Mouse (Mus musculus): ENCODE measurements around the gene 1700057G04Rik. TPM values are rescaled to one million over a fixed set of nuclear protein-coding genes. Genes with fewer than 3 reads are reported as not detected.

Gene 1700057G04Rik
- polyA plus RNA-seq, 1 experiment from 2014 or later = not detected

DNA sequence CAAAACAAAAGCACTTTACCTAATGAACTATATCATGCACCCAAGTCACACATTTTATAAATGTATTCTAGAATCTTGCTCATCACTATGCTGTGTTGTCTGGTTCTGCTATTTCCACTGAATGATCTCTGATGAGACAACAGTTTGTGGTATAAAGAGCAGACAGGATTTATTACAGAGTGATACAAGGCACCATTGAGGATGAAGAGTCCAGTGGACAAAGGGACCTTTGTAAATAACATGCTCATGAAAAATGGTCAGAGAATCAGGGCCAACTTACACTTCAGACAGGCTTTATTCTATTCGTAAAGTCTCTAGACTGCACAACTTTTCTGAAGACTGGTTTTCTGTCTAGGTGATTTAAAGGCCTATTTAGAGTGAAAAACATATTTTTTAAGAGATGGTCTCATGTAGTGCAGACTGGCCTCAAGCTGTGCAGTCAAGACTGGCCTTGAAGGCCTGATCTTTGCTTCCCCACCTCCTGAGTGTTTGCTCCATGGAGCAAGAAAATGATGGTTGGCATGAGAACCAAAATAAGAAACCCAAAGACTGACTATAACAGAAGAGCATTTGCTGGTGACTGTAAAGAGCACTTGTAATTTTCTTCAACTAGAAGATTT, 51.6 kb downstream of the 1700057G04Rik start:
- WGBS = 77% methylated on average over 1 of the region's 1 CpGs

DNA sequence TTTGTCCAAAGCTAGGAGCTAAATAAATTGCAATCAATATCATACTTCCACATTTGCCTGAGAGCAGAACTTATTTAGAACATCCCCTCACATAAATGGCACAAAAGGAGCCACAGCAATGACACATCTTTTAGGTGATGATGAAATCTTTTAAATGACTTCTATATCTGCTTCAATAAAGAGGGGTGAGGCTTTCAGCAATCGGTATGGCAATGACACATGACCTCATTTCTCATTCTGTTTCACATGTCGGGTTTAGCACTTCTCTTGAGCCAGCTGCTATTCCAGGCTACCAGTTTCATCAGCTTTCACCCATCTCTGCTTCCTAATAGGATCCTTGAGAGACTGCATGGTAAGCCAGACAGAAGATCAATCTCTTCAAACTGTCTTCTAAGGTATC, 54.3 kb downstream of the 1700057G04Rik start:
- H3K4me1 ChIP-seq (replicated peaks; ENCODE audit: control insufficient read depth, insufficient read depth, low read length) = no peaks in the 10 kb centered on the region
- DNase-seq (ENCODE audit: low spot score) (no peak), ATAC-seq (replicated peaks; ENCODE audit: low FRiP score) (no peak)
- H3K27ac ChIP-seq (ENCODE audit: low read depth, low read length) = no peak overlapping the region
- WGBS = 90% methylated on average over 2 of the region's 2 CpGs
- H3K9me3 ChIP-seq (ENCODE audit: control insufficient read depth, low read length) = no peaks in the 10 kb centered on the region
- H3K4me2 ChIP-seq (ENCODE audit: low read depth, low read length, severe bottlenecking) = no peak overlapping the region
- no peaks in the 10 kb centered on the region for H3K27me3 ChIP-seq (ENCODE audit: control insufficient read depth, insufficient read depth, low read length)
- no peak overlapping the region for H3K9ac ChIP-seq (ENCODE audit: low read length)
- H3K4me3 ChIP-seq (ENCODE audit: low read depth, low read length) = no peak overlapping the region
- no peaks in the 10 kb centered on the region for H3K36me3 ChIP-seq (ENCODE audit: control insufficient read depth, insufficient read depth, low read length)

More for the DNA sequence above, 51.6 kb downstream of the 1700057G04Rik start:
- Histone ChIP-seq H3K4me3 (ENCODE audit: low read depth, low read length) (no peak overlapping the region), H3K9me3 (ENCODE audit: control insufficient read depth, low read length) (no peaks in the 10 kb centered on the region), H3K36me3 (ENCODE audit: control insufficient read depth, insufficient read depth, low read length) (no peaks in the 10 kb centered on the region), H3K9ac (ENCODE audit: low read length) (no peak overlapping the region), H3K4me1 (replicated peaks; ENCODE audit: control insufficient read depth, insufficient read depth, low read length) (no peaks in the 10 kb centered on the region), H3K27me3 (ENCODE audit: control insufficient read depth, insufficient read depth, low read length) (no peaks in the 10 kb centered on the region), H3K4me2 (ENCODE audit: low read depth, low read length, severe bottlenecking) (no peak overlapping the region), H3K27ac (ENCODE audit: low read depth, low read length) (no peak overlapping the region)
- DNase-seq (ENCODE audit: low spot score) = no peak
- ATAC-seq (replicated peaks; ENCODE audit: low FRiP score) = no peak

DNA sequence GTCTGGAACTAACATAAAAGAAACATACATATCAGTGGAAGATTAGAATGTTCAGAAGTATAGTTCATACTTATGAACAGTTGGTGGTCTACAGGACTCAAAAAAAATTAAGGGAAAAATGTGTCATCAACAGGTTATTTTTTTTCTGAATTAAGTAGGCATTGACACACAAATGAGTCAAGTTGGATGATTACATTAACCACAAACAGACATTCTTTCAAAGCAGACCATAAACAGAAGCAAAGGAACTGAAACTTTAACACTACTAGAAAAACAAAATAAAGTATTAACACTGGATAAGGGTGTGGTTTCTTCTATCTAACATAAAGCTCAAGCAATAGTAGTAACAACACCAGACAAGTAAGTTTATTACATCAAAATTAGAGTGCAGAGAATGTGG, 59.7 kb downstream of the 1700057G04Rik start:
- ATAC-seq (replicated peaks; ENCODE audit: low FRiP score) (no peak), DNase-seq (ENCODE audit: low spot score) (no peak)
- Histone ChIP-seq H3K4me2 (ENCODE audit: low read depth, low read length, severe bottlenecking) (no peak overlapping the region), H3K27me3 (ENCODE audit: control insufficient read depth, insufficient read depth, low read length) (no peaks in the 10 kb centered on the region), H3K4me3 (ENCODE audit: low read depth, low read length) (no peak overlapping the region), H3K36me3 (ENCODE audit: control insufficient read depth, insufficient read depth, low read length) (no peaks in the 10 kb centered on the region), H3K27ac (ENCODE audit: low read depth, low read length) (no peak overlapping the region), H3K9ac (ENCODE audit: low read length) (no peak overlapping the region), H3K9me3 (ENCODE audit: control insufficient read depth, low read length) (no peaks in the 10 kb centered on the region), H3K4me1 (replicated peaks; ENCODE audit: control insufficient read depth, insufficient read depth, low read length) (no peaks in the 10 kb centered on the region)

DNA sequence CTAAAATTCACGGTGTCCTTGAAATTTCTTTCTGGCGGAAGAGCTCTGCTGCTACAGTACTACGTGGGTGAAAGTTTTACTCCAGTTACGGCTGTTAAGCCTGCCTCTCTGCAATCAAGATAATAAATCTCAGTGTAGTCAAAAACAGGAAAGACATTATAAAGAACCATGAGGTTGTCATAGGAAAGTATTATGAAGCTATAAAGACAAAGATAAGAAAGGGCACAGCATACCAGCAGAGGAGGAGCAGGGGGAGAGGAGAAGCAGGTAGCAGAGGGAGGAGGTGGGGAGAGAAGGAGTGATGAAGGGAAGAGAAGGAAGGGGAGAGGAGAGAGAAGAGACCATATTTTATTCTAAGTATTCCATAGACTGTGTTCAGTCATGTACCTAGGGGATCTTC, 64.7 kb downstream of the 1700057G04Rik start:
- H3K4me1 ChIP-seq (replicated peaks; ENCODE audit: control insufficient read depth, insufficient read depth, low read length) = no peaks in the 10 kb centered on the region
- H3K27ac ChIP-seq (ENCODE audit: low read depth, low read length) = no peak overlapping the region
- no peaks in the 10 kb centered on the region for H3K9me3 ChIP-seq (ENCODE audit: control insufficient read depth, low read length)
- H3K4me3 ChIP-seq (ENCODE audit: low read depth, low read length) = no peak overlapping the region
- no peaks in the 10 kb centered on the region for H3K36me3 ChIP-seq (ENCODE audit: control insufficient read depth, insufficient read depth, low read length)
- ATAC-seq (replicated peaks; ENCODE audit: low FRiP score) = no peak
- 78% methylated on average over 4 of the region's 4 CpGs for WGBS
- no peak overlapping the region for H3K4me2 ChIP-seq (ENCODE audit: low read depth, low read length, severe bottlenecking)
- H3K9ac ChIP-seq (ENCODE audit: low read length) = no peak overlapping the region
- no peak for DNase-seq (ENCODE audit: low spot score)
- no peaks in the 10 kb centered on the region for H3K27me3 ChIP-seq (ENCODE audit: control insufficient read depth, insufficient read depth, low read length)

DNA sequence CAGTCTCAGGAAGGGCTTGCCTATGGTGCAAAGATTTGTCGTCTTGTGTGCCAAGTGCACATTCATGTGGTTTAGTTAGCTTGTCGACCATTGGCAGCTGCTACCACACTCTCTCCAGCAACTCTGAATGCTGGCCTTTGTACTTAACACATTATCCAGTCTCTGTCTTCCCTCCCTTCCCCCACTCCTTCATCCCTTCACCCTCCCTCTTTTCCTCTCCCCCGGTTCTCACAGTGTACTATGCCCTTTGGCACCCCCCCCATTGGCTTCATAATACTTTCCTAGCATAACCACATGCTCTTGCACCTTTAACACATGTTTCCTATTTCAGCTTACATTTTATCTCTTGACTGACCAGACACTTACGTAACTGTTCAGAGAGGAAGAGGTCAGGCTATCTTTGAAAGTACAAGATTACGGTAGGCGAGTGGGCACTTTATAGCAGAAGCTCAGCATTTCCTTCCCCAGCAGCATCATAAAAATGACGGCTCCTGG, 65.6 kb downstream of the 1700057G04Rik start:
- Histone ChIP-seq H3K27ac (ENCODE audit: low read depth, low read length) (no peak overlapping the region), H3K9me3 (ENCODE audit: control insufficient read depth, low read length) (no peaks in the 10 kb centered on the region), H3K4me1 (replicated peaks; ENCODE audit: control insufficient read depth, insufficient read depth, low read length) (no peaks in the 10 kb centered on the region), H3K4me3 (ENCODE audit: low read depth, low read length) (no peak overlapping the region), H3K27me3 (ENCODE audit: control insufficient read depth, insufficient read depth, low read length) (no peaks in the 10 kb centered on the region), H3K4me2 (ENCODE audit: low read depth, low read length, severe bottlenecking) (no peak overlapping the region), H3K36me3 (ENCODE audit: control insufficient read depth, insufficient read depth, low read length) (no peaks in the 10 kb centered on the region), H3K9ac (ENCODE audit: low read length) (no peak overlapping the region)
- DNase-seq (ENCODE audit: low spot score) (no peak), ATAC-seq (replicated peaks; ENCODE audit: low FRiP score) (no peak)
- WGBS = 74% methylated on average over 7 of the region's 7 CpGs

DNA sequence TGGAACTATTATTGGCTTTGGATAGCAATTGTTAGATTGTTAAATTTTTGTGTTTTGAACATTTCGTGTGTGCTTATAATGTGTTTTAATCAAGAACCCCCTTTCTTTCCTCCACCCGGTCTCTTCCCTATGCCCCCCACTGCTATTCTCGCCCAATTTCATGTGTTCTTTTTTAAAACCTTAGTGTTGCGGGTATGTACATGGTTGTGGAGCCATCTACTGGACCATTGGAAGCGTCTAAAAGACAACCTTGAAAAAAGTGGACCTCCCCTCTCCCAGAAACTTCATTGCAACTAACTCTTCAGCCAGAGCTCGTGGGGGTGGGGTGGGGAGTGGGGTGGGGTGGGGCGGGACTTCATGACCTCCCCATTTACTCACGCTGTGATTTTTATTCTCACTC, 66.2 kb downstream of the 1700057G04Rik start:
- Histone ChIP-seq H3K36me3 (ENCODE audit: control insufficient read depth, insufficient read depth, low read length) (no peaks in the 10 kb centered on the region), H3K4me2 (ENCODE audit: low read depth, low read length, severe bottlenecking) (no peak overlapping the region), H3K9me3 (ENCODE audit: control insufficient read depth, low read length) (no peaks in the 10 kb centered on the region), H3K4me3 (ENCODE audit: low read depth, low read length) (no peak overlapping the region), H3K27me3 (ENCODE audit: control insufficient read depth, insufficient read depth, low read length) (no peaks in the 10 kb centered on the region), H3K4me1 (replicated peaks; ENCODE audit: control insufficient read depth, insufficient read depth, low read length) (no peaks in the 10 kb centered on the region), H3K27ac (ENCODE audit: low read depth, low read length) (no peak overlapping the region), H3K9ac (ENCODE audit: low read length) (no peak overlapping the region)
- ATAC-seq (replicated peaks; ENCODE audit: low FRiP score) (no peak), DNase-seq (ENCODE audit: low spot score) (no peak)
- 69% methylated on average over 8 of the region's 8 CpGs for WGBS

DNA sequence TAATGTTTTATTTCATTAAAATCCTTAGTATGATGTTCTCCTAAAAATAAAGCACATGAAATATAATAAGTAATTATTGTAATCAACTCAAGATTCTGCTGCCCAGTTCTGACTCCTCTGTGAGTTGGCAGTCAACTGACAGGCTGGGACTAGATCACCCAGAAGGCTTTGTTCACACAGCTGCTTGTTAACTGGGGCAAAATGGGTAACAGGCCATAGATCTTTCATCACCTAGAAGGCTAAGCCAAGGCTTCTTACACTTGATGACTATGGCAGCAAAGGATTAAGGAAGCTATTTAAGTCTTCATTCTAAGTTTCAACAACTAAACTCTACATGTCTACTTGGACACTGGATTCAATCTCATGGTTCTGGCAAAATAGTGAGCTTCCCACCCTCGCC, 68.8 kb downstream of the 1700057G04Rik start:
- Histone ChIP-seq H3K9ac (ENCODE audit: low read length) (no peak overlapping the region), H3K27me3 (ENCODE audit: control insufficient read depth, insufficient read depth, low read length) (no peaks in the 10 kb centered on the region), H3K9me3 (ENCODE audit: control insufficient read depth, low read length) (no peaks in the 10 kb centered on the region), H3K4me3 (ENCODE audit: low read depth, low read length) (no peak overlapping the region), H3K4me2 (ENCODE audit: low read depth, low read length, severe bottlenecking) (no peak overlapping the region), H3K4me1 (replicated peaks; ENCODE audit: control insufficient read depth, insufficient read depth, low read length) (no peaks in the 10 kb centered on the region), H3K36me3 (ENCODE audit: control insufficient read depth, insufficient read depth, low read length) (no peaks in the 10 kb centered on the region), H3K27ac (ENCODE audit: low read depth, low read length) (no peak overlapping the region)
- WGBS = 73% methylated on average over 1 of the region's 1 CpGs
- ATAC-seq (replicated peaks; ENCODE audit: low FRiP score) (no peak), DNase-seq (ENCODE audit: low spot score) (no peak)

DNA sequence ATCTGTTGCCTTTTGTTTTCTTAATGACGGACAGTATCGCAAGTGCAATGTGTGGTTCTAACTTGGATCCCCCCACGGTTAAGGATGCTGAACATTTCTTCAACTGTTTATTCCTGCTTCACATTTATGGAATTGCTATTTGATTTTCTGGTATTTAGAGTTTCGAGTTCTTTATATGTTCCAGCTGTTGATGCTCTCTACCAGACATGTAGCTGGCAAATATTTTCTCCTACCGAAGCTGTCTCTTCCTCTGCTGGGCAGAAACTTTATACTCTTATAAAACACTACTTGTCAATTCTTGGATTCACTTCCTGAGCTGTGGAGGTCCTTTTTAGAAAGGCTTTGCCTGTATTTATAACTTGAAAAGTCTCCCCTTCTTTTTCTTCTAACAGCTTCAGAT, 70.1 kb downstream of the 1700057G04Rik start:
- Histone ChIP-seq H3K9ac (ENCODE audit: low read length) (no peak overlapping the region), H3K4me2 (ENCODE audit: low read depth, low read length, severe bottlenecking) (no peak overlapping the region), H3K36me3 (ENCODE audit: control insufficient read depth, insufficient read depth, low read length) (no peaks in the 10 kb centered on the region), H3K27ac (ENCODE audit: low read depth, low read length) (no peak overlapping the region), H3K4me3 (ENCODE audit: low read depth, low read length) (no peak overlapping the region), H3K9me3 (ENCODE audit: control insufficient read depth, low read length) (no peaks in the 10 kb centered on the region), H3K27me3 (ENCODE audit: control insufficient read depth, insufficient read depth, low read length) (no peaks in the 10 kb centered on the region), H3K4me1 (replicated peaks; ENCODE audit: control insufficient read depth, insufficient read depth, low read length) (no peaks in the 10 kb centered on the region)
- 86% methylated on average over 5 of the region's 5 CpGs for WGBS
- ATAC-seq (replicated peaks; ENCODE audit: low FRiP score) (no peak), DNase-seq (ENCODE audit: low spot score) (no peak)

DNA sequence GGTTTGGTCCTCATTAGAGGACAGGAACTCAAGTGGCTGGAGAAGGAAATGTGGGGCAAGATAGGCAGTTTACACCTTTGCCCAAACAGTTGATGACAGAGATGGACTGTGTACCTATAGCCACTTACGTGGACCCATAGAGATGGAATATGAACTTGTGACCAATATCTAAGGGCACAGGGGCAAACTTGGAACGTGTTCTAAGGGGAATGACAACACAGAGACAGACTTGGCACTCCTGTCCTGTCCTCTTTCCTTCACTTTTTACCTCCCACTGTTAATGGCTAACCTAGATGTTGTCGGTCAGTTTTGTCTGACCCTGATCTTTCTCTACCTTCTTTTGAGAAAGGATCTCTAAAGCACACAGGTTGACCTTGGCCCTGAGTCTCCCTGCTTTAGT, 74.2 kb downstream of the 1700057G04Rik start:
- WGBS = 78% methylated on average over 3 of the region's 3 CpGs
- no peaks in the 10 kb centered on the region for H3K9me3 ChIP-seq (ENCODE audit: control insufficient read depth, low read length)
- no peak overlapping the region for H3K9ac ChIP-seq (ENCODE audit: low read length)
- no peaks in the 10 kb centered on the region for H3K4me1 ChIP-seq (replicated peaks; ENCODE audit: control insufficient read depth, insufficient read depth, low read length)
- H3K4me2 ChIP-seq (ENCODE audit: low read depth, low read length, severe bottlenecking) = no peak overlapping the region
- ATAC-seq (replicated peaks; ENCODE audit: low FRiP score) (no peak), DNase-seq (ENCODE audit: low spot score) (no peak)
- no peaks in the 10 kb centered on the region for H3K27me3 ChIP-seq (ENCODE audit: control insufficient read depth, insufficient read depth, low read length)
- H3K36me3 ChIP-seq (ENCODE audit: control insufficient read depth, insufficient read depth, low read length) = no peaks in the 10 kb centered on the region
- H3K27ac ChIP-seq (ENCODE audit: low read depth, low read length) = no peak overlapping the region
- H3K4me3 ChIP-seq (ENCODE audit: low read depth, low read length) = no peak overlapping the region
